Mouse (Mus musculus): ENCODE results near the gene 1700008O03Rik.

Gene 1700008O03Rik

DNA sequence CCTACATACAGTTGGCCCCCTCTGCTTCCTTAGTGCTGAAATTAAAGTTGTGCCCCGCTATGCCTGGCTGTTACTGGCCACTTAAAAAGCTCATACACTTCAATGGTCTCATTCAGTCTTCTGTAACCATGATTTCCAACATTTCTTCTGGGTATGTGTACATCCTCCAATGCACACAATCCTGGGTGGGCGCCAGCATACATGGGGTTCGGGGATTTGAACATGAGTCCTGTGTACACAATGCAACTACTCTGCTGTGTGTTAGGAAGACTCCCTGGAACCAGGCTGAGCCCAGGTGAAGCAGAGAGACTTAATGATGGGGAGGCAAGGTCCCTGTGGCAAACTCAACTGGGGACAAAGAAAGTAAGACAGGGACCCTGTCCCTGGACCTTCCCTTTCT is 9.8 kb downstream of the 1700008O03Rik start:
- in situ Hi-C loops (cut with MboI), result no loop called here

- in situ Hi-C loops (cut with MboI), result no loop called here
Observed at GRCm38 (mm10) chr7:44375207-44375606, 10.4 kb downstream of the 1700008O03Rik start.

- in situ Hi-C loops (cut with MboI), result no loop called here
Observed at GRCm38 (mm10) chr7:44374756-44375155, 10.9 kb downstream of the 1700008O03Rik start.

GRCm38 (mm10) chr7:44373889-44374652 is 11.5 kb downstream of the 1700008O03Rik start:
- in situ Hi-C loops (cut with MboI), result no loop called here

DNA sequence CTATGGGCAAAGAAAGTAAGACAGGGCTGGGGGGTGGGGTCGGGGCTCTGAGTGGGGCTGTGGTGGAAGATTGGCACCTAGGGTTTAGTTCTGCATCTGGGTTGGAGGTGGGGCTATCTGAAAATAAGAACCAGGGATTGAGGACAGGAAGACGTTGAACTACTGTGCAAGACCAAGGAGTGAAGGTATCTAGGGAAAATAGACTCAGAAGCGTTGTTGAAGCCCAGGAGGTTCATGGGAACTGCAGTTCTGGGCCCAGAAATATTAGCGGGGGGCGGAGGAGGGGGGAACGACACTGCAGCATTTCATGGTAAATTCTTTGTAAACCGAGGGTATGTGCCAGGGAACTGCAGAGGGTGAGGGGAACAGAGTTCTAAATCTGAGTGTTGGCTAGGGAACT is 12.2 kb downstream of the 1700008O03Rik start:
- in situ Hi-C loops (cut with MboI), result no loop called here

GRCm38 (mm10) chr7:44372678-44373077 is 12.9 kb downstream of the 1700008O03Rik start:
- in situ Hi-C loops (cut with MboI), result no loop called here

GRCm38 (mm10) chr7:44360792-44361301 is 24.8 kb downstream of the 1700008O03Rik start:
- in situ Hi-C loops (cut with MboI), result no loop called here

DNA sequence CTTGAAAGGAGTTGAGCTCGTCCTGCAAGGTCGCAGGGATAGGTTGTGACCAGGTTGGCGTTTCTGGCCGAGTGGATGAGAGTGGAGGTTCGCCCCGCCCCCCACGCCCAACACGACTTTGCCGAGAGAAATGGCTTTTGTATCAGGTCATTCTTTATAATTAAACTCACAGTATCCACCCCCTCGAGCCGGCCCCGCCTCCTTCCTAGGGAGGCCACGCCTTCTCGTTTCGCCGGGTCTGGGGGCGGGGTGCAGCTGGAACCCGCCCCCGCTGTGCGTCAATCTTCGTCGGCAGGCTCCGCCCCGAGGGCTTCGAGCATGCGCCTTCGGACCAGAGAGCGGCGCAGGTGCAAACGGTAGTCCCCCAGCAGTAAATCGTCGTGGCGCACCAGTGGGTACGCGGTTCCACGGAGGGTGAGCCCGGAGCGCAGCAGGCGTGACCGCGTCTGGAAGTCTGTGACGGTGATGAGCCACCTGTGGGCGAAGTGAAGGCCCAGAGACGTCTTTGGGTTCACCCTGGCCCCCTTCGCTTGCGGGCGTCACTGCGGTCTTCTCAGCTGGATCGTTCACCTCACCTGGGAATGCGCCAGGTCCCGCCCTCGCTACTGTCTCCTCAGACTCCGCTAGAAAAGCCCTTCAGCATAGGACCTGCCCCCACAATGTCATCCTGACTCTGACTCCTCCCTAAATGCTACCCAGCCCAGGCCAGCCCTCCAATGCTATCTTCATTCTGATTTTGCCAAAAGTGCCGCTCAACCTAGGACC is 25.5 kb downstream of the 1700008O03Rik start:
- in situ Hi-C loops (cut with MboI), result no loop called here

GRCm38 (mm10) chr7:44358886-44359654 is 26.6 kb downstream of the 1700008O03Rik start:
- in situ Hi-C loops (cut with MboI), result no loop called here

- in situ Hi-C loops (cut with MboI), result no loop called here
Observed at GRCm38 (mm10) chr7:44358012-44358411, 27.6 kb downstream of the 1700008O03Rik start.

GRCm38 (mm10) chr7:44357531-44357930 is 28.1 kb downstream of the 1700008O03Rik start:
- in situ Hi-C loops (cut with MboI), result no loop called here

DNA sequence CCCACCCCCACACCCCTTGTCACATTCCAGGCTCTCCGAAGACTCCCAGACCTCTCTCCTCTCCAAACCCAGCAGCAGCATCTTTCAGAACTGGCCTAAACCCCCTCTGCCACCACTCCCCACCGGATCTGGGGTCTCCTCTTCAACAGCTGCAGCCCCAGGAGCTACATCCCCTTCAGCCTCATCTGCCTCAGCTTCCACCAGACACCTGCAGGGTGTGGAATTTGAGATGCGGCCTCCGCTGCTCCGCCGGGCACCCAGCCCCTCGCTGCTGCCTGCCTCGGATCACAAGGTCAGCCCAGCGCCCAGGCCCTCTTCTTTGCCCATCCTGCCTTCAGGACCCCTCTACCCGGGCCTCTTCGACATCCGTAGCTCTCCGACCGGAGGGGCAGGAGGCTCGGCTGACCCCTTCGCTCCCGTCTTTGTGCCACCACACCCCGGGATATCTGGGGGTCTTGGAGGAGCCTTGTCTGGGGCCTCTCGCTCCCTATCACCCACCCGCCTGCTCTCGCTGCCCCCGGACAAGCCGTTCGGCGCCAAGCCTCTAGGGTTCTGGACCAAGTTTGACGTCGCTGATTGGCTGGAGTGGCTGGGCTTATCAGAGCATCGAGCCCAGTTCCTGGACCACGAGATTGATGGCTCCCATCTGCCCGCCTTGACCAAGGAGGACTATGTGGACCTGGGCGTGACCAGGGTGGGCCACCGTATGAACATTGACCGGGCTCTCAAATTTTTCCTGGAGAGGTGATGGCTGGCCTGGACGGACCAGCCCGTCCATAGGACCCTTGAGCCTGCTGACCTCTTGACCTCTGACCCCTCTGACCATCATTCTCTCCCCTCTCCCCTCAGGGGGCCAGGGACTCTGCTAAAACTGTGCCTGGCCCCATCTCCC is 28.8 kb downstream of the 1700008O03Rik start:
- in situ Hi-C loops (cut with MboI), result no loop called here

GRCm38 (mm10) chr7:44355411-44355810 is 30.2 kb downstream of the 1700008O03Rik start:
- in situ Hi-C loops (cut with MboI), result no loop called here

DNA sequence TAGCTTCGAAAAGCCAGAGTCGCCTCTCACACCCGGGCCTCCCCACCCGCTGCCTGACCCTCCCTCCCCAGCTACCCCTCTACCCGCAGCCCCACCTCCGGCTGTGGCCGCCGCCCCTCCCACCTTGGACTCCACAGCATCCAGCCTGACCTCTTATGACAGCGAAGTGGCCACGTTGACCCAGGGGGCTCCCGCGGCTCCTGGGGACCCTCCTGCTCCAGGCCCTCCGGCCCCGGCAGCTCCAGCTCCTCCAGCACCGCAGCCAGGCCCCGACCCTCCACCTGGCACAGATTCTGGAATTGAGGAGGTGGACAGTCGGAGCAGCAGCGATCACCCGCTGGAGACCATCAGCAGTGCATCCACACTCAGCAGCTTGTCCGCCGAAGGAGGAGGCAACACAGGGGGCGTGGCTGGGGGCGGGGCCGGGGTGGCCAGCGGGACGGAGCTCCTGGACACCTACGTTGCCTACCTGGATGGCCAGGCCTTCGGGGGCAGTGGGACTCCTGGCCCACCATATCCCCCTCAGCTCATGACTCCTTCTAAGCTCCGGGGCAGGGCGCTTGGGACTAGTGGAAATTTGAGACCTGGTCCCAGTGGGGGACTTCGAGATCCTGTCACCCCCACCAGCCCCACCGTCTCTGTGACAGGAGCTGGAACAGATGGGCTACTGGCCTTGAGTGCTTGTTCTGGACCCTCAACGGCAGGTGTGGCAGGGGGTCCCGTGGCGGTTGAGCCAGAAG is 31.8 kb downstream of the 1700008O03Rik start:
- in situ Hi-C loops (cut with MboI), result no loop called here

DNA sequence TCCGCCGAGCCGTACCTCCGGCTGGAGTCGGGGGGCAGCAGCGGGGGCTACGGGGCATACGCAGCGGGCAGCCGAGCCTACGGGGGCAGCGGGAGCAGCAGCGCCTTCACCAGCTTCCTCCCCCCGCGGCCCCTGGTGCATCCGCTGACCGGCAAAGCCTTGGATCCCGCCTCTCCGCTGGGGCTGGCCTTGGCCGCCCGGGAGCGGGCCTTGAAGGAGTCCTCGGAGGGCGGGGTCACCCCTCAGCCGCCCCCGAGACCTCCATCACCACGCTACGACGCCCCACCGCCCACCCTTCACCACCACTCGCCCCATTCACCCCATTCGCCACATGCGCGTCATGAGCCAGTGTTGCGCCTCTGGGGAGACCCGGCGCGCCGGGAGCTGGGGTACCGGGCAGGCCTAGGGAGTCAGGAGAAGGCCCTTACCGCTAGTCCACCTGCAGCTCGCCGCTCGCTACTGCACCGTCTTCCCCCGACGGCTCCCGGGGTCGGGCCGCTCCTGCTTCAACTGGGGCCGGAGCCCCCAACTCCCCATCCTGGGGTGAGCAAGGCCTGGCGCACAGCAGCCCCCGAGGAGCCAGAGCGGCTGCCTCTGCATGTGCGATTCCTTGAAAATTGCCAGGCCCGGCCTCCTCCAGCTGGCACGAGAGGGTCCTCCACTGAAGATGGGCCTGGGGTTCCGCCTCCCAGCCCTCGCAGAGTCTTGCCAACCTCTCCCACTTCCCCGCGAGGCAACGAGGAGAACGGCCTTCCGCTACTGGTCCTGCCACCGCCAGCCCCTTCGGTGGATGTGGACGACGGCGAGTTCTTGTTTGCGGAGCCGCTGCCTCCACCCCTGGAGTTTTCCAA is 32.6 kb downstream of the 1700008O03Rik start:
- in situ Hi-C loops (cut with MboI), result no loop called here

- in situ Hi-C loops (cut with MboI), result no loop called here
Observed at GRCm38 (mm10) chr7:44351881-44352749, 33.5 kb downstream of the 1700008O03Rik start.

GRCm38 (mm10) chr7:44350957-44351711 is 34.5 kb downstream of the 1700008O03Rik start:
- in situ Hi-C loops (cut with MboI), result no loop called here

DNA sequence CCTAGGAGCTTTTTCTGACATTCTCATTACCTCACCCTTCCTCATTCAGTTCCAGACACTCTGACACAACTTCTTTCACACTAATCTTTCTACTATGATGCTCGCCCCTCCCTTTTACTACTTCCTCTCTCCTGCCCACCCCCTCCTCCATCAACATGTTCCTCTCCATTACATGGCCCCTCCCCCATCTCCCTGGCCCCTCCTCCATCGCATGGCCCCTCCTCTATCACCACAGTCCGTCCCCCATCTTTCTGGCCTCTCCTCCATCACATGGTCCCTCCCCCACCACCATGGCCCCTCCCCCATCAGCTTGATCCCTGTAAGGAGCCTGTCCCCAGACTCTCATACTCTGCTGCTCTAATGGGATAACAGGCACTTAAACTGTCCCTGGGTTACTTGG is 36.6 kb downstream of the 1700008O03Rik start:
- in situ Hi-C loops (cut with MboI), result loop anchor here (25.0 kb wide), 1 partner anchor 412 kb away; the partner anchor contains the start of gene Klk15
